Mouse (Mus musculus) cerebellum, adult (tissue): ENCODE results near the gene Stard9.
"Not testable (repeated sequence)": the region's sequence is repeated elsewhere in the genome, so short reads cannot be mapped to it uniquely, and the experiment has no call there.

Experiments used
- ATAC-seq: cut with Nextera tagmentation; 2 replicates; pipeline ENCODE4 v1.9.2; 2017; ENCODE audit warnings: mild to moderate bottlenecking, moderate library complexity, mixed read lengths; ENCODE audit not compliant: insufficient number of reproducible peaks, low FRiP score, low TSS enrichment

Stard9 gene

GRCm38 (mm10) chr2:120652256-120652924 is 23.5 kb downstream of the Stard9 start:
- no peak for ATAC-seq

- no peak for ATAC-seq
Observed at GRCm38 (mm10) chr2:120652925-120653284, 24.0 kb downstream of the Stard9 start.

- no peak for ATAC-seq
Observed at GRCm38 (mm10) chr2:120654693-120655092, 25.8 kb downstream of the Stard9 start.

- no peak for ATAC-seq
Observed at GRCm38 (mm10) chr2:120655905-120656304, 27.0 kb downstream of the Stard9 start.

GRCm38 (mm10) chr2:120656711-120657110 is 27.8 kb downstream of the Stard9 start:
- no peak for ATAC-seq

- ATAC-seq: no peak
Observed at GRCm38 (mm10) chr2:120658486-120658885, 29.6 kb downstream of the Stard9 start.

- ATAC-seq: no peak
Observed at GRCm38 (mm10) chr2:120659318-120659717, 30.4 kb downstream of the Stard9 start.

- ATAC-seq: no peak
Observed at GRCm38 (mm10) chr2:120660486-120661078, 31.7 kb downstream of the Stard9 start.

GRCm38 (mm10) chr2:120662766-120663165 is 33.8 kb downstream of the Stard9 start:
- ATAC-seq: no peak

GRCm38 (mm10) chr2:120663491-120664154 is 34.7 kb downstream of the Stard9 start:
- ATAC-seq: no peak

- no peak for ATAC-seq
Observed at GRCm38 (mm10) chr2:120667446-120667845, 38.5 kb downstream of the Stard9 start.

GRCm38 (mm10) chr2:120670253-120670652 is 41.3 kb downstream of the Stard9 start:
- ATAC-seq: no peak

GRCm38 (mm10) chr2:120681151-120681550 is 52.2 kb downstream of the Stard9 start:
- not testable (repeated sequence) for ATAC-seq

- ATAC-seq: no peak
Observed at GRCm38 (mm10) chr2:120697767-120698166, 68.8 kb downstream of the Stard9 start.

GRCm38 (mm10) chr2:120700379-120700885 is 71.5 kb downstream of the Stard9 start:
- no peak for ATAC-seq

GRCm38 (mm10) chr2:120702675-120703074 is 73.8 kb downstream of the Stard9 start:
- no peak for ATAC-seq

GRCm38 (mm10) chr2:120707041-120707440 is 78.1 kb downstream of the Stard9 start:
- no peak for ATAC-seq

- no peak for ATAC-seq
Observed at GRCm38 (mm10) chr2:120710154-120710553, 81.2 kb downstream of the Stard9 start.

- ATAC-seq: no peak
Observed at GRCm38 (mm10) chr2:120710948-120711347, 82.0 kb downstream of the Stard9 start.

GRCm38 (mm10) chr2:120713441-120713840 is 84.5 kb downstream of the Stard9 start:
- ATAC-seq: no peak

- ATAC-seq: no peak
Observed at GRCm38 (mm10) chr2:120718496-120718895, 89.6 kb downstream of the Stard9 start.
